8 mouse cellular contexts compared by ENCODE assay signal in genomic region chr13:43479024-43479705, GRCm38 (mm10). TPM values are rescaled to one million over a fixed set of nuclear protein-coding genes. Genes with fewer than 3 reads are reported as not detected.
DNase-seq lines count a peak whose midpoint lies in the region; ATAC-seq and TF ChIP-seq lines count a peak whose summit lies in the region.

No protein-coding gene starts in this region.

- peaks cover 59% of the 10 kb centered on the region for H3K79me2 ChIP-seq in CH12.LX (replicated peaks; ENCODE audit: control insufficient read depth, extremely low read depth, insufficient read depth, poor library complexity, severe bottlenecking)

- no peak for TF ChIP-seq CTCF in gastrocnemius, adult 2 months (IDR thresholded peaks at IDR 0.05)
- no peak for TF ChIP-seq CTCF in CH12.LX (conservative IDR thresholded peaks at IDR 0.05 in 1 of 2, IDR thresholded peaks at IDR 0.05 in 1 of 2; ENCODE audit: low read depth in 2 of 2, low read length in 2 of 2)

- no peaks in the 10 kb centered on the region for H3K27me3 ChIP-seq in CH12.LX (replicated peaks)
- no peaks in the 10 kb centered on the region for H3K27me3 ChIP-seq in forebrain, embryonic 13.5 days
- no peaks in the 10 kb centered on the region for H3K27me3 ChIP-seq in liver, embryonic 13.5 days

- no peaks in the 10 kb centered on the region for H3K9me3 ChIP-seq in CH12.LX (replicated peaks; ENCODE audit: low read length)
- H3K9me3 ChIP-seq in forebrain, embryonic 13.5 days (replicated peaks): no peaks in the 10 kb centered on the region
- no peaks in the 10 kb centered on the region for H3K9me3 ChIP-seq in liver, embryonic 13.5 days (replicated peaks)

- DNase-seq in gastrocnemius, adult 2 months: no peak
- DNase-seq in gastrocnemius, adult 18-20 months (ENCODE audit: low spot score): no peak
- no peak for DNase-seq in CH12.LX (ENCODE audit: extremely low read depth)
- no peak for DNase-seq in liver, embryonic 13.5 days
- no peak for DNase-seq in gastrocnemius, postnatal 25 days
- no peak for DNase-seq in spleen, adult 18-20 months
- no peak for DNase-seq in kidney, adult 11 months

- no peak for TF ChIP-seq RAD21 in CH12.LX (IDR thresholded peaks at IDR 0.05; ENCODE audit: low read depth, low read length)

- H3K27ac ChIP-seq in gastrocnemius, adult 2 months: peak overlapping the region; percentile 94
- H3K27ac ChIP-seq in CH12.LX (ENCODE audit: insufficient read depth, low read depth): no peak overlapping the region
- H3K27ac ChIP-seq in forebrain, embryonic 13.5 days: no peak overlapping the region
- peak overlapping the region; percentile 13; the same call in 1 of the 2 replicates for H3K27ac ChIP-seq in liver, embryonic 13.5 days

- peak overlapping the region; percentile 97 for H3K4me3 ChIP-seq in gastrocnemius, adult 2 months
- peak overlapping the region; percentile 64 to 91 (median 90) for H3K4me3 ChIP-seq in CH12.LX (replicated peaks in 1 of 3; ENCODE audit: low read depth in 2 of 3, low read length in 2 of 3, poor library complexity in 1 of 3)
- H3K4me3 ChIP-seq in forebrain, embryonic 13.5 days: peak overlapping the region; percentile 91
- peak overlapping the region; percentile 97 for H3K4me3 ChIP-seq in liver, embryonic 13.5 days (replicated peaks)

- H3K9ac ChIP-seq in CH12.LX (ENCODE audit: insufficient read depth, low read depth): peak overlapping the region; percentile 94
- peak overlapping the region; percentile 99 for H3K9ac ChIP-seq in forebrain, embryonic 13.5 days
- peak overlapping the region; percentile 96 for H3K9ac ChIP-seq in liver, embryonic 13.5 days

- intact Hi-C loops in gastrocnemius, adult 2 months (cut with DNase I): no loop called here

- H3K4me2 ChIP-seq in CH12.LX (ENCODE audit: insufficient read depth, low read depth, poor library complexity, severe bottlenecking): peak overlapping the region; percentile 90
- H3K4me2 ChIP-seq in forebrain, embryonic 13.5 days: peak overlapping the region; percentile 86
- peak overlapping the region; percentile 93 for H3K4me2 ChIP-seq in liver, embryonic 13.5 days

- H3K4me1 ChIP-seq in CH12.LX (ENCODE audit: control insufficient read depth in 1 of 2, insufficient read depth in 2 of 2): peaks cover 10 to 44% of the 10 kb centered on the region in 2 experiments
- peaks cover 39% of the 10 kb centered on the region for H3K4me1 ChIP-seq in forebrain, embryonic 13.5 days
- H3K4me1 ChIP-seq in liver, embryonic 13.5 days (replicated peaks): peaks cover 57% of the 10 kb centered on the region

- ATAC-seq in forebrain, embryonic 13.5 days: no peak
- no peak for ATAC-seq in liver, embryonic 13.5 days (ENCODE audit: low read depth)

- in situ Hi-C loops in CH12.LX (cut with MboI; ENCODE audit: low pct_ligation_motif_present, low pct_unique_long_range_greater_than_20kb, low sequenced_read_pairs): no loop called here

- TF ChIP-seq POLR2A in CH12.LX (IDR thresholded peaks at IDR 0.05; ENCODE audit: low read depth, low read length): no peak

- no peak for TF ChIP-seq EP300 in CH12.LX (IDR thresholded peaks at IDR 0.05; ENCODE audit: low read length)

- H3K36me3 ChIP-seq in CH12.LX (replicated peaks in 1 of 2; ENCODE audit: control insufficient read depth in 1 of 2, insufficient read depth in 1 of 2, low read length in 1 of 2): peaks cover 0 to 16% of the 10 kb centered on the region in 2 experiments
- no peaks in the 10 kb centered on the region for H3K36me3 ChIP-seq in forebrain, embryonic 13.5 days (ENCODE audit: poor library complexity, severe bottlenecking)
- no peaks in the 10 kb centered on the region for H3K36me3 ChIP-seq in liver, embryonic 13.5 days

- dilution Hi-C loops in CH12.LX (cut with MboI; ENCODE audit: extremely low pct_ligation_motif_present, extremely low pct_unique_long_range_greater_than_20kb, low sequenced_read_pairs): no loop called here

- 5% methylated on average over 6 of the region's 6 CpGs for WGBS in forebrain, embryonic 13.5 days
- WGBS in liver, embryonic 13.5 days (ENCODE audit: insufficient replicate concordance): 17% methylated on average over 6 of the region's 6 CpGs

TF ChIP-seq in CH12.LX, 34 proteins besides CTCF, POLR2A, EP300 and RAD21:
- no peak for TF ChIP-seq MYC (IDR thresholded peaks at IDR 0.05; ENCODE audit: low read depth, low read length)
- no peak for TF ChIP-seq USF2 (conservative IDR thresholded peaks at IDR 0.05; ENCODE audit: low read depth, low read length)
- TF ChIP-seq ZC3H11A (IDR thresholded peaks at IDR 0.05; ENCODE audit: low read depth, low read length): no peak
- TF ChIP-seq ZMIZ1 (IDR thresholded peaks at IDR 0.05; ENCODE audit: low read depth, low read length): no peak
- no peak for TF ChIP-seq CHD2 (IDR thresholded peaks at IDR 0.05; ENCODE audit: low read length)
- no peak for TF ChIP-seq IRF4 (IDR thresholded peaks at IDR 0.05; ENCODE audit: low read depth, low read length)
- TF ChIP-seq MXI1 (IDR thresholded peaks at IDR 0.05; ENCODE audit: low read depth, low read length): no peak
- TF ChIP-seq ELF1 (IDR thresholded peaks at IDR 0.05; ENCODE audit: low read depth, low read length): no peak
- TF ChIP-seq POLR2AphosphoS2 (IDR thresholded peaks at IDR 0.05; ENCODE audit: low read depth, low read length): no peak
- no peak for TF ChIP-seq ZKSCAN1 (IDR thresholded peaks at IDR 0.05; ENCODE audit: borderline replicate concordance, low read depth, low read length)

RNA-seq across cellular contexts. Expression of gene Ranbp9, which starts 1.9 kb away (rescaled TPM):
- 10 to 100 TPM; 48.6 to 51.2 TPM for total RNA-seq in gastrocnemius, adult 2 months (2021)
- total RNA-seq in gastrocnemius, adult 18-20 months (2021): 10 to 100 TPM; 41.3 to 42.2 TPM
- total RNA-seq in CH12.LX (2012; rRNA removed): 22.0 and 23.3 TPM in 2 replicates
- 27.4 and 31.8 TPM in 2 replicates for total RNA-seq in CH12.LX (2014; rRNA removed)
- 33.3 and 37.6 TPM in 2 replicates for polyA plus RNA-seq in CH12.LX (2012; ENCODE audit: insufficient read length, low read depth)
- polyA plus RNA-seq in forebrain, embryonic 13.5 days (2015; fragmentation: Nextera tagmentation; extraction: Ambion mirVana): 12.4 and 12.7 TPM in 2 replicates
- polyA plus RNA-seq in liver, embryonic 13.5 days (2015; fragmentation: Nextera tagmentation; extraction: Ambion mirVana): 2.4 and 3.4 TPM in 2 replicates
- total RNA-seq in gastrocnemius, postnatal 25 days (2021): 10 to 100 TPM; 34.0 to 38.1 TPM

Comparison
In these comparisons a context has a peak if more than half of its experiments do, and no peak if none do; other contexts are left out.
1. H3K27ac ChIP-seq: peak in gastrocnemius, adult 2 months (single experiment) and liver, embryonic 13.5 days (single experiment); none in CH12.LX (single experiment) and forebrain, embryonic 13.5 days (single experiment).
2. Peak in every context shown above with its lines, with median percentiles within 50 percentile points of each other: H3K4me3 ChIP-seq, H3K4me2 ChIP-seq and H3K9ac ChIP-seq.